Mouse (Mus musculus) midbrain, postnatal 0 days (tissue): Measurements from ENCODE around the gene Gpr33. TPM values are rescaled to one million over a fixed set of nuclear protein-coding genes. Genes with fewer than 3 reads are reported as not detected.

Experiments
- ATAC-seq: fragments of 200-750 bp; cut with Nextera tagmentation; 2 replicates; pipeline ENCODE4 v1.8.0; 2017; ENCODE audit warnings: moderate number of reproducible peaks, mild to moderate bottlenecking, moderate TSS enrichment, moderate library complexity; ENCODE audit not compliant: low FRiP score
- DNase-seq: peaks from one replicate; pipeline ENCODE4 v3.0.0-alpha.2; 2015; ENCODE audit warnings: low spot score
- H3K27ac ChIP-seq: fragments of 300-500 bp; sonication (generic); 2 replicates; pipeline ENCODE4 v1.5.1; 2014; ENCODE audit warnings: low read depth, mild to moderate bottlenecking, low read length, mixed read lengths
- H3K27me3 ChIP-seq: fragments of 300-500 bp; sonication (generic); 2 replicates; pipeline ENCODE4 v1.6.1; 2014; ENCODE audit warnings: low read length, control low read depth, mixed read lengths; ENCODE audit not compliant: insufficient read depth
- H3K36me3 ChIP-seq: fragments of 300-500 bp; sonication (generic); 2 replicates; pipeline ENCODE4 v1.6.1; 2014; ENCODE audit warnings: low read length, control low read depth, mixed read lengths; ENCODE audit not compliant: insufficient read depth
- H3K4me1 ChIP-seq: fragments of 300-500 bp; sonication (generic); 2 replicates; pipeline ENCODE4 v1.6.1; 2014; ENCODE audit warnings: mild to moderate bottlenecking, control low read depth, antibody characterized with exemption, low read length, mixed read lengths; ENCODE audit not compliant: insufficient read depth
- H3K4me2 ChIP-seq: fragments of 300-500 bp; sonication (generic); 2 replicates; pipeline ENCODE4 v1.6.1; 2014; ENCODE audit warnings: low read depth, mild to moderate bottlenecking, low read length, mixed read lengths; ENCODE audit not compliant: poor library complexity, severe bottlenecking
- H3K4me3 ChIP-seq: fragments of 300-500 bp; sonication (generic); 2 replicates; pipeline ENCODE4 v1.5.1; 2014; ENCODE audit warnings: low read depth, mild to moderate bottlenecking, low read length, moderate library complexity
- H3K9ac ChIP-seq: fragments of 300-500 bp; sonication (generic); replicated peaks from 2 replicates; pipeline ENCODE4 v1.6.1; 2014; ENCODE audit warnings: mild to moderate bottlenecking, low read length, moderate library complexity, mixed read lengths; ENCODE audit not compliant: poor library complexity, severe bottlenecking
- H3K9me3 ChIP-seq: fragments of 300-500 bp; sonication (generic); 2 replicates; pipeline ENCODE4 v1.6.1; 2016; ENCODE audit warnings: low read length, control low read depth
- CTCF ChIP-seq: IDR thresholded peaks from 2 replicates; pipeline ENCODE4 v1.5.1; 2016; ENCODE audit warnings: antibody characterized with exemption, mild to moderate bottlenecking
- WGBS: fragments of 180-500 bp; shearing (Covaris S2); extraction: QIAGEN DNeasy Blood & Tissue Kit; methylation state at CpG from one replicate; pipeline ENCODE4 v1.1.7; 2014; 5-methylcytosine and 5-hydroxymethylcytosine counted together
- polyA plus RNA-seq: library from polyadenylated mRNA; unstranded; fragments of >200 nt; fragmentation: Nextera tagmentation; extraction: Ambion mirVana; gene quantifications from 2 replicates; pipeline ENCODE4 v1.2.1, GENCODE M21; 2015
- total RNA-seq: library from RNA; depleted of rRNA; stranded (reverse); fragments of >200 nt; gene quantifications from 2 replicates; pipeline ENCODE4 v1.2.3, GENCODE M21; 2014; rRNA removed

Gene Gpr33
- total RNA-seq, result not detected in 2 replicates
- not detected in 2 replicates for polyA plus RNA-seq

DNA sequence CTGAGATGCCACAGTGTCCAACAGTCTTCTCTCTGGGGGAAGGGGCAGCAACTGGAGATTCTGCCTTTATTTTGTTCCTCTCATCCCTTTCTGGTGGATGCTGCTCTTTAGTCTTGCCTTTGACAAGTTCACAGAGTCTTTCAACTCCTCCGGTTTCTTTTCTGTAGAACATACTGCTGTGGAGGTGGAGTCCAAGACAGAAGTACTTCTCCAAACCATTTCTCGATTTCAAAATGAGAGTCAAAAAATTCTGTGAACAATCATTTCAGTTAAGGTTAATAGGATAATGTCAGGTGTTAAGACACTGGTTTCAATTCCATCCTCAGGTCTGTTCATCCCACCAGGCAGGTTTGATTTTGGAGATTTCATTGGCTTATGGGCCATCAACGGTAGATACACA is at the start of gene Gpr33:
Gene Gpr33, minus strand, starts transcription at position 101 of the 400 bp plus-strand sequence.
- DNase-seq (no peak), ATAC-seq (no peak)
- Histone ChIP-seq H3K4me3 (no peak within 1 kb of the TSS), H3K36me3 (no peaks in the 10 kb centered on the region), H3K27ac (no peak within 1 kb of the TSS), H3K27me3 (no peaks in the 10 kb centered on the region), H3K9me3 (no peaks in the 10 kb centered on the region), H3K4me1 (no peaks in the 10 kb centered on the region), H3K4me2 (no peak within 1 kb of the TSS), H3K9ac (no peak within 1 kb of the TSS)
- 94% methylated on average over 3 of the region's 3 CpGs for WGBS
- no peak for TF ChIP-seq CTCF

DNA sequence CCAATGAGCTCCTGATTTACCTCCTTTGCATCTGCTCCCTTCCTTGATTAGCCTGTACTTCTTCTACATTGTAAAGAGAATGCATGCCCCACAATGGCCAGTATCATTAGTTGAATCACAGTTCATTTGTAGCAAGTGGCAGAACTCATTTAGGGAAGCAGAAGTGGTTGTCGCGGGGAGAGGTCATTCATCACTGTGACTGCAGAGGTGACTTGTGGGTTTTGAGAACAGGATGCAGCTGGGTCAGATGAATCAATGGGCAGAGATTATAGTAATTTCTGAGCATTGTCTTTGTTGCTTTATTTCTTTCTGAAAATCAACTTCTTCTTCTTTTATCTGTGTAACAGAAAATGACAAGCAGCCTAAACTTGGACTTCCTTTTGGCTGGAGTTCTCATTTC is 21.5 kb upstream of the Gpr33 start:
- no peak for ATAC-seq
- H3K4me3 ChIP-seq, result no peak overlapping the region
- H3K4me1 ChIP-seq, result no peaks in the 10 kb centered on the region
- no peak for DNase-seq
- no peak overlapping the region for H3K9ac ChIP-seq
- no peaks in the 10 kb centered on the region for H3K36me3 ChIP-seq
- no peak for TF ChIP-seq CTCF
- no peaks in the 10 kb centered on the region for H3K9me3 ChIP-seq
- WGBS, result 75% methylated on average over 2 of the region's 2 CpGs
- no peaks in the 10 kb centered on the region for H3K27me3 ChIP-seq
- H3K27ac ChIP-seq, result no peak overlapping the region
- H3K4me2 ChIP-seq, result no peak overlapping the region

DNA sequence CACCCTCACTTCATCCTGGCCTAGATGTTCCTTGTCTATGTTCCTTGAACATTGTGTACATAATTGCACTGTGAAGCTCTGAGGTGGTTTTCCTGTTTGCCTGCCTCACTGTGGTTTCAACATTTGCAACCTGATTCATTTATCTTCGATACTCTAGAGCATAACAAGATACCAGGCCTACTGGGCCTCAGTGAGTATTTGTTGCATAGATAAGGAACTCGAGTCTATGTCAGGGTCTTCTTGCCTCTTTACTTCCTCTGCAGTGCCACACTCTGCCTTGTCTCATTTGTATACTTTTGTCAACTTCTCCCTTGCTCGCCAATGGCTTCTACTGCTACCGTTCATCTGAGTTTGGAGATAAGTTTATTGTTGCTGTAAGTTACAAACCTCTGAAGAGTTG is 18.5 kb upstream of the Gpr33 start:
- no peaks in the 10 kb centered on the region for H3K9me3 ChIP-seq
- ATAC-seq, result no peak
- no peak for TF ChIP-seq CTCF
- H3K27ac ChIP-seq, result no peak overlapping the region
- no peak overlapping the region for H3K4me3 ChIP-seq
- WGBS, result 93% methylated on average over 4 of the region's 4 CpGs
- no peaks in the 10 kb centered on the region for H3K36me3 ChIP-seq
- no peaks in the 10 kb centered on the region for H3K4me1 ChIP-seq
- DNase-seq, result no peak
- H3K4me2 ChIP-seq, result no peak overlapping the region
- H3K27me3 ChIP-seq, result no peaks in the 10 kb centered on the region
- no peak overlapping the region for H3K9ac ChIP-seq

DNA sequence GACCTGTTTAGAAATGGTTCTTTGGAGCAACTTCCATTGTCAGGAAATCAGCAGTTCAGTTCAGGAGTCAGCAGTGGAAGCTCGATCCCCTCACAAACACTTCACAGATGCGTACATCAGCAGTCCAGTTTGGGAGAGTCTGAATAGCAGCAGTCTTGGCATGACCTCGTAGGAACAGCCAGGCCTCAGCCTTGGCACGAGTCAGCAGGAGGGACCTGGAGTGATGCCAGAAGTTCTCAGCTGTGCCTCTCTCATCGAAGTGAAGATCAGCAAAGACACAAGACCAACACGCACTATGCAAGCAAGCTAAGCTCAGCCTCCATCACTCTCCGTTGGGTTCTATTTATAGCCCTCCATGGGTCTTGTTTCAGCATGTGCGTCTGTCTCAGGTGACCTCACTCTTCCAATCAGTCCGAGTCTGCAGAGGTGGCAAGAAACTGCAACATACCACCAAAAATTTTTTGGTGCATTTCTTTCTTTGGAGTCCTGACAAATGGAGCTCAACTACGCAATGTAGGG is 15.0 kb upstream of the Gpr33 start:
- Histone ChIP-seq H3K9me3 (no peaks in the 10 kb centered on the region), H3K4me1 (no peaks in the 10 kb centered on the region), H3K4me3 (no peak overlapping the region), H3K27ac (no peak overlapping the region), H3K27me3 (no peaks in the 10 kb centered on the region), H3K9ac (no peak overlapping the region), H3K36me3 (no peaks in the 10 kb centered on the region), H3K4me2 (no peak overlapping the region)
- ATAC-seq (no peak), DNase-seq (peak; percentile 69)
- 71% methylated on average over 10 of the region's 10 CpGs for WGBS
- no peak for TF ChIP-seq CTCF

DNA sequence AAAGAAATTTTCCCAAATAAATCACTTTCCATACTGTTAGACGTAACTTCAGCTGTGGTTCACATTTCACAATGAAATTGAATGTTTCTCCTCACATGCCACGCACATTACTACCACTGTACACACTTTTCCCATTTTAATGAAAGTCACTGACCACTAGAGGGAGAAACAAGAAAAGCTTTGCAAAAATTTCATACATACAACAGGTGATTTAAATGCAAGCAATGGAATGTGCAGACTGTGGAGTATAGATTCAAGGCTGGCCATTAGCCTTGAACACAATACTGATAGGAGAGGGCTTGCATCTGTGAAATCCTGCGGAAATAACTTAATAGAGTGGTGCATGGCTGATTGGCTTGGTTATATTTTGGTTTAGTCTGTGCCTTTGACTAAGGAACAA is 10.5 kb upstream of the Gpr33 start:
- no peaks in the 10 kb centered on the region for H3K4me1 ChIP-seq
- H3K27ac ChIP-seq, result no peak overlapping the region
- ATAC-seq (no peak), DNase-seq (peak; percentile 77)
- H3K4me2 ChIP-seq, result no peak overlapping the region
- H3K36me3 ChIP-seq, result no peaks in the 10 kb centered on the region
- no peaks in the 10 kb centered on the region for H3K27me3 ChIP-seq
- TF ChIP-seq CTCF, result peak; percentile 91
- H3K9ac ChIP-seq, result no peak overlapping the region
- H3K4me3 ChIP-seq, result no peak overlapping the region
- WGBS, result 40% methylated on average over 3 of the region's 3 CpGs
- no peaks in the 10 kb centered on the region for H3K9me3 ChIP-seq

DNA sequence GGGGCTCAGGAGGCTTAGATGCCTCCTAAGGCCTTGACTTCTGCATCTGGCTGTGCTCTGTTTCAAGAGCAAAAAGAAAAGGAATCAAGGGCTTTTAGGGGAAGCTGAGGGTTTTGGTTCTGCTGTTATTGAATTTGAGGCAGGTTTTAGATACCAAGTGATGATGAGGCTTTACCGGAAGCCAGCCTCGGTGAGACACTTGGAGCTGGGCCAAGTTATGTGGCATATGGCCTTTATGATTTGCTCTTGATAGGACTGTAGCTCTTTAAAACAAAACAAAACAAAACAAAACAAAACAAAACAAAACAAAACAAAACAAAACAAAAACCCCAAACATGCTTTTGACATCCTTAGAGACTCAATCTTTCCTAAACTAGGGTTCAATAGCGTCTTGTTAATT is 7.1 kb upstream of the Gpr33 start:
- no peaks in the 10 kb centered on the region for H3K4me1 ChIP-seq
- no peak overlapping the region for H3K4me2 ChIP-seq
- DNase-seq, result no peak
- no peak overlapping the region for H3K9ac ChIP-seq
- H3K27me3 ChIP-seq, result no peaks in the 10 kb centered on the region
- H3K4me3 ChIP-seq, result no peak overlapping the region
- H3K9me3 ChIP-seq, result no peaks in the 10 kb centered on the region
- no peak for ATAC-seq
- 87% methylated on average over 3 of the region's 3 CpGs for WGBS
- H3K36me3 ChIP-seq, result no peaks in the 10 kb centered on the region
- no peak overlapping the region for H3K27ac ChIP-seq
- no peak for TF ChIP-seq CTCF
